Mouse (Mus musculus): ENCODE data around the gene Ccn1.

GRCm38 (mm10) chr3:145618299-145618698 lies 31.5 kb downstream of the Ccn1 start:
- no peak for TF ChIP-seq EP300 (IDR thresholded peaks at IDR 0.05; ENCODE audit: low read depth)
- no peak for TF ChIP-seq CTCF (IDR thresholded peaks at IDR 0.05; ENCODE audit: low read depth)

Measured in liver, postnatal 0 days (tissue).